Mouse (Mus musculus) embryonic facial prominence, embryonic 13.5 days (tissue): ENCODE results near the gene Aff1. TPM values are rescaled to one million over a fixed set of nuclear protein-coding genes. Genes with fewer than 3 reads are reported as not detected.

Experiments used
- ATAC-seq: fragments of 200-750 bp; cut with Nextera tagmentation; 2 replicates; pipeline ENCODE4 v1.8.0; 2017; ENCODE audit warnings: low read depth; ENCODE audit not compliant: insufficient number of reproducible peaks, insufficient read depth, low FRiP score, low TSS enrichment
- H3K27ac ChIP-seq: fragments of 300-500 bp; sonication (generic); 2 replicates; pipeline ENCODE4 v1.5.1; 2015; ENCODE audit warnings: moderate library complexity, mild to moderate bottlenecking, inconsistent platforms
- H3K27me3 ChIP-seq: fragments of 300-500 bp; sonication (generic); 2 replicates; pipeline ENCODE4 v1.6.1; 2015; ENCODE audit warnings: mild to moderate bottlenecking, inconsistent platforms
- H3K36me3 ChIP-seq: fragments of 300-500 bp; sonication (generic); 2 replicates; pipeline ENCODE4 v1.6.1; 2015; ENCODE audit warnings: mild to moderate bottlenecking, inconsistent platforms
- H3K4me1 ChIP-seq: fragments of 300-500 bp; sonication (generic); 2 replicates; pipeline ENCODE4 v1.6.1; 2015; ENCODE audit warnings: inconsistent platforms
- H3K4me2 ChIP-seq: fragments of 300-500 bp; sonication (generic); 2 replicates; pipeline ENCODE4 v1.6.1; 2015; ENCODE audit warnings: moderate library complexity, mild to moderate bottlenecking, inconsistent platforms
- H3K4me3 ChIP-seq: fragments of 300-500 bp; sonication (generic); 2 replicates; pipeline ENCODE4 v1.5.1; 2015; ENCODE audit warnings: mild to moderate bottlenecking, inconsistent platforms
- H3K9ac ChIP-seq: fragments of 300-500 bp; sonication (generic); 2 replicates; pipeline ENCODE4 v1.6.1; 2015; ENCODE audit warnings: mild to moderate bottlenecking, inconsistent platforms
- H3K9me3 ChIP-seq: fragments of 300-500 bp; sonication (generic); 2 replicates; pipeline ENCODE4 v1.6.1; 2016; ENCODE audit warnings: inconsistent platforms
- WGBS: fragments of 180-500 bp; shearing (Covaris S2); methylation state at CpG from one replicate; pipeline ENCODE4 v1.1.7; 2015; ENCODE audit warnings: mixed read lengths; 5-methylcytosine and 5-hydroxymethylcytosine counted together
- polyA plus RNA-seq: library from polyadenylated mRNA; unstranded; fragments of >200 nt; fragmentation: Nextera tagmentation; extraction: Ambion mirVana; gene quantifications from 2 replicates; pipeline ENCODE4 v1.2.1, GENCODE M21; 2015

Aff1 gene
- polyA plus RNA-seq, 1 experiment from 2014 or later: 5.2 TPM

GRCm38 (mm10) chr5:103727777-103728395 is 35.7 kb downstream of the Aff1 start:
- peaks cover 8% of the 10 kb centered on the region; the same call in 1 of the 2 replicates for H3K4me1 ChIP-seq
- no peak for ATAC-seq
- no peak overlapping the region for H3K27ac ChIP-seq
- H3K4me3 ChIP-seq: no peak overlapping the region
- no peak overlapping the region for H3K9ac ChIP-seq
- H3K4me2 ChIP-seq: no peak overlapping the region
- H3K27me3 ChIP-seq: no peaks in the 10 kb centered on the region
- no peaks in the 10 kb centered on the region for H3K9me3 ChIP-seq
- 83% methylated on average over 4 of the region's 4 CpGs for WGBS
- H3K36me3 ChIP-seq: no peaks in the 10 kb centered on the region

GRCm38 (mm10) chr5:103729225-103729624 is 37.1 kb downstream of the Aff1 start:
- Histone ChIP-seq H3K4me3 (no peak overlapping the region), H3K36me3 (no peaks in the 10 kb centered on the region), H3K4me2 (no peak overlapping the region), H3K27me3 (no peaks in the 10 kb centered on the region), H3K4me1 (peaks cover 7% of the 10 kb centered on the region; the same call in 1 of the 2 replicates), H3K9me3 (no peaks in the 10 kb centered on the region), H3K9ac (no peak overlapping the region), H3K27ac (no peak overlapping the region)
- ATAC-seq: no peak
- 36% methylated on average over 1 of the region's 1 CpGs for WGBS

- Histone ChIP-seq H3K27ac (no peak overlapping the region), H3K36me3 (no peaks in the 10 kb centered on the region), H3K9ac (no peak overlapping the region), H3K4me3 (no peak overlapping the region), H3K9me3 (no peaks in the 10 kb centered on the region), H3K4me2 (no peak overlapping the region), H3K4me1 (no peaks in the 10 kb centered on the region), H3K27me3 (no peaks in the 10 kb centered on the region)
- 87% methylated on average over 1 of the region's 1 CpGs for WGBS
- ATAC-seq: no peak
Measured at GRCm38 (mm10) chr5:103730142-103730541, 38.0 kb downstream of the Aff1 start.

GRCm38 (mm10) chr5:103730727-103731126 is 38.6 kb downstream of the Aff1 start:
- no peak for ATAC-seq
- Histone ChIP-seq H3K27me3 (no peaks in the 10 kb centered on the region), H3K4me2 (no peak overlapping the region), H3K9ac (no peak overlapping the region), H3K36me3 (no peaks in the 10 kb centered on the region), H3K27ac (no peak overlapping the region), H3K9me3 (no peaks in the 10 kb centered on the region), H3K4me3 (no peak overlapping the region), H3K4me1 (no peaks in the 10 kb centered on the region)
- 56% methylated on average over 3 of the region's 3 CpGs for WGBS

GRCm38 (mm10) chr5:103732581-103732980 is 40.4 kb downstream of the Aff1 start:
- WGBS: 82% methylated on average over 4 of the region's 4 CpGs
- no peaks in the 10 kb centered on the region for H3K9me3 ChIP-seq
- no peak overlapping the region for H3K4me2 ChIP-seq
- H3K27ac ChIP-seq: no peak overlapping the region
- H3K9ac ChIP-seq: no peak overlapping the region
- H3K27me3 ChIP-seq: no peaks in the 10 kb centered on the region
- no peak overlapping the region for H3K4me3 ChIP-seq
- 0 out of 2 replicates have a peak, but pooled peaks cover 3% of the 10 kb centered on the region for H3K4me1 ChIP-seq
- no peak for ATAC-seq
- H3K36me3 ChIP-seq: no peaks in the 10 kb centered on the region

GRCm38 (mm10) chr5:103735411-103736112 is 43.4 kb downstream of the Aff1 start:
- ATAC-seq: 0 out of 2 replicates have a peak, but pooled peaks have one; percentile 18
- Histone ChIP-seq H3K27ac (no peak overlapping the region), H3K9ac (no peak overlapping the region), H3K36me3 (no peaks in the 10 kb centered on the region), H3K4me3 (no peak overlapping the region), H3K27me3 (peaks cover 3% of the 10 kb centered on the region; the same call in 1 of the 2 replicates), H3K4me2 (no peak overlapping the region), H3K4me1 (peaks cover 12% of the 10 kb centered on the region; the same call in 1 of the 2 replicates), H3K9me3 (no peaks in the 10 kb centered on the region)
- 54% methylated on average over 5 of the region's 5 CpGs for WGBS

GRCm38 (mm10) chr5:103736553-103737207 is 44.5 kb downstream of the Aff1 start:
- 63% methylated on average over 6 of the region's 6 CpGs for WGBS
- Histone ChIP-seq H3K4me3 (no peak overlapping the region), H3K36me3 (no peaks in the 10 kb centered on the region), H3K9me3 (no peaks in the 10 kb centered on the region), H3K9ac (no peak overlapping the region), H3K4me2 (no peak overlapping the region), H3K27ac (no peak overlapping the region), H3K4me1 (peaks cover 12% of the 10 kb centered on the region; the same call in 1 of the 2 replicates), H3K27me3 (peaks cover 3% of the 10 kb centered on the region; the same call in 1 of the 2 replicates)
- ATAC-seq: no peak

- no peak for ATAC-seq
- Histone ChIP-seq H3K4me2 (no peak overlapping the region), H3K9me3 (no peaks in the 10 kb centered on the region), H3K27ac (no peak overlapping the region), H3K36me3 (no peaks in the 10 kb centered on the region), H3K4me1 (peaks cover 12% of the 10 kb centered on the region; the same call in 1 of the 2 replicates), H3K4me3 (no peak overlapping the region), H3K27me3 (peaks cover 3% of the 10 kb centered on the region), H3K9ac (no peak overlapping the region)
- 58% methylated on average over 26 of the region's 26 CpGs for WGBS
Measured at GRCm38 (mm10) chr5:103737208-103738066, 45.3 kb downstream of the Aff1 start.

- H3K36me3 ChIP-seq: no peaks in the 10 kb centered on the region
- H3K4me2 ChIP-seq: no peak overlapping the region
- no peak overlapping the region for H3K9ac ChIP-seq
- no peak overlapping the region for H3K4me3 ChIP-seq
- no peak for ATAC-seq
- peaks cover 12% of the 10 kb centered on the region; the same call in 1 of the 2 replicates for H3K4me1 ChIP-seq
- WGBS: 62% methylated on average over 5 of the region's 5 CpGs
- no peak overlapping the region for H3K27ac ChIP-seq
- peaks cover 3% of the 10 kb centered on the region for H3K27me3 ChIP-seq
- H3K9me3 ChIP-seq: no peaks in the 10 kb centered on the region
Measured at GRCm38 (mm10) chr5:103738509-103738908, 46.3 kb downstream of the Aff1 start.

GRCm38 (mm10) chr5:103739163-103739562 is 47.0 kb downstream of the Aff1 start:
- Histone ChIP-seq H3K27ac (no peak overlapping the region), H3K4me2 (no peak overlapping the region), H3K27me3 (peaks cover 3% of the 10 kb centered on the region), H3K9me3 (no peaks in the 10 kb centered on the region), H3K4me3 (no peak overlapping the region), H3K9ac (no peak overlapping the region), H3K4me1 (peaks cover 12% of the 10 kb centered on the region; the same call in 1 of the 2 replicates), H3K36me3 (no peaks in the 10 kb centered on the region)
- no peak for ATAC-seq
- WGBS: 94% methylated on average over 5 of the region's 5 CpGs
